Mouse (Mus musculus) heart, embryonic 10.5 days (tissue): Measurements from ENCODE around the gene Slc46a2. TPM values are rescaled to one million over a fixed set of nuclear protein-coding genes. Genes with fewer than 3 reads are reported as not detected.

Experiments
- DNase-seq: peaks from one replicate; pipeline ENCODE4 v3.0.0-alpha.2; 2017; ENCODE audit warnings: low spot score
- H3K27ac ChIP-seq: fragments of 300-500 bp; sonication (generic); 2 replicates; pipeline ENCODE4 v1.5.1; 2016; ENCODE audit warnings: mild to moderate bottlenecking
- H3K27me3 ChIP-seq: fragments of 300-500 bp; sonication (generic); 2 replicates; pipeline ENCODE4 v1.6.1; 2016; ENCODE audit warnings: mild to moderate bottlenecking; ENCODE audit not compliant: poor library complexity, insufficient read depth, severe bottlenecking
- H3K36me3 ChIP-seq: fragments of 300-500 bp; sonication (generic); 2 replicates; pipeline ENCODE4 v1.6.1; 2016; ENCODE audit warnings: mild to moderate bottlenecking, moderate library complexity
- H3K4me1 ChIP-seq: fragments of 300-500 bp; sonication (generic); 2 replicates; pipeline ENCODE4 v1.6.1; 2016; ENCODE audit warnings: mild to moderate bottlenecking
- H3K4me3 ChIP-seq: fragments of 300-500 bp; sonication (generic); 2 replicates; pipeline ENCODE4 v1.5.1; 2016; ENCODE audit warnings: mild to moderate bottlenecking, moderate library complexity
- H3K9me3 ChIP-seq: fragments of 300-500 bp; sonication (generic); 2 replicates; pipeline ENCODE4 v1.6.1; 2016; ENCODE audit warnings: mild to moderate bottlenecking, moderate library complexity
- WGBS: fragments of 180-500 bp; shearing (Covaris S2); methylation state at CpG from one replicate; pipeline ENCODE4 v1.1.7; 2016; 5-methylcytosine and 5-hydroxymethylcytosine counted together
- polyA plus RNA-seq: library from polyadenylated mRNA; unstranded; fragments of >200 nt; fragmentation: Nextera tagmentation; extraction: Ambion mirVana; gene quantifications from 2 replicates; pipeline ENCODE4 v1.2.1, GENCODE M21; 2016

Slc46a2 gene
- polyA plus RNA-seq, 1 experiment from 2014 or later = 0.10 TPM

GRCm38 (mm10) chr4:59863869-59864268, 51.0 kb downstream of the Slc46a2 start:
- Histone ChIP-seq H3K36me3 (0 out of 2 replicates have a peak, but pooled peaks cover 3% of the 10 kb centered on the region), H3K4me3 (no peak overlapping the region), H3K9me3 (no peaks in the 10 kb centered on the region), H3K4me1 (peaks cover 24% of the 10 kb centered on the region), H3K27me3 (no peaks in the 10 kb centered on the region), H3K27ac (no peak overlapping the region)
- DNase-seq = no peak
- 58% methylated on average over 6 of the region's 6 CpGs for WGBS

- no peak overlapping the region for H3K4me3 ChIP-seq
- peaks cover 7% of the 10 kb centered on the region; the same call in 1 of the 2 replicates for H3K36me3 ChIP-seq
- peaks cover 24% of the 10 kb centered on the region for H3K4me1 ChIP-seq
- H3K27ac ChIP-seq = no peak overlapping the region
- H3K9me3 ChIP-seq = no peaks in the 10 kb centered on the region
- DNase-seq = no peak
- 89% methylated on average over 1 of the region's 1 CpGs for WGBS
- no peaks in the 10 kb centered on the region for H3K27me3 ChIP-seq
Observed at GRCm38 (mm10) chr4:59862335-59862734, 52.5 kb downstream of the Slc46a2 start.

- 68% methylated on average over 4 of the region's 4 CpGs for WGBS
Observed at GRCm38 (mm10) chr4:59861871-59862270, 53.0 kb downstream of the Slc46a2 start.

GRCm38 (mm10) chr4:59860431-59860830, 54.4 kb downstream of the Slc46a2 start:
- Histone ChIP-seq H3K27me3 (no peaks in the 10 kb centered on the region), H3K4me3 (no peak overlapping the region), H3K9me3 (no peaks in the 10 kb centered on the region), H3K27ac (no peak overlapping the region), H3K36me3 (peaks cover 9% of the 10 kb centered on the region; the same call in 1 of the 2 replicates), H3K4me1 (peaks cover 24% of the 10 kb centered on the region)
- 54% methylated on average over 2 of the region's 2 CpGs for WGBS
- DNase-seq = no peak

More at GRCm38 (mm10) chr4:59861871-59862270, 53.0 kb downstream of the Slc46a2 start:
- Histone ChIP-seq H3K36me3 (peaks cover 9% of the 10 kb centered on the region; the same call in 1 of the 2 replicates), H3K4me1 (peaks cover 24% of the 10 kb centered on the region), H3K27ac (no peak overlapping the region), H3K9me3 (no peaks in the 10 kb centered on the region), H3K4me3 (no peak overlapping the region), H3K27me3 (no peaks in the 10 kb centered on the region)
- no peak for DNase-seq

- Histone ChIP-seq H3K27ac (no peak overlapping the region), H3K36me3 (peaks cover 9% of the 10 kb centered on the region; the same call in 1 of the 2 replicates), H3K4me3 (no peak overlapping the region), H3K9me3 (no peaks in the 10 kb centered on the region), H3K27me3 (no peaks in the 10 kb centered on the region), H3K4me1 (peaks cover 24% of the 10 kb centered on the region)
- 59% methylated on average over 16 of the region's 16 CpGs for WGBS
- DNase-seq = no peak
Observed at GRCm38 (mm10) chr4:59859693-59860425, 55.0 kb downstream of the Slc46a2 start.

Other genes starting within 250 kb of the Slc46a2 start
- 56.9 and 57.5 TPM in 2 replicates for gene Inip, start 113.5 kb downstream of the Slc46a2 start, polyA plus RNA-seq
- 5.2 and 8.1 TPM in 2 replicates for gene Snx30, start 109.2 kb downstream of the Slc46a2 start, polyA plus RNA-seq
- gene Mup4, start 45.7 kb upstream of the Slc46a2 start, polyA plus RNA-seq = not detected in 2 replicates
- gene Mup6, start 49.2 kb upstream of the Slc46a2 start, polyA plus RNA-seq = not detected in 2 replicates
- gene Mup7, start 155.4 kb upstream of the Slc46a2 start, polyA plus RNA-seq = not detected in 2 replicates
- gene Mup2, start 239.2 kb upstream of the Slc46a2 start, polyA plus RNA-seq = not detected in 2 replicates